Mouse (Mus musculus) spleen, postnatal 10 days (tissue): ENCODE measurements around the gene Arap1.

ENCODE experiments used
- DNase-seq, 2 experiments: peaks; one replicate each; pipeline ENCODE4 v3.0.0; 2021 to 2022; ENCODE audit warnings: low spot score in 2 of 2

Arap1 gene

DNA sequence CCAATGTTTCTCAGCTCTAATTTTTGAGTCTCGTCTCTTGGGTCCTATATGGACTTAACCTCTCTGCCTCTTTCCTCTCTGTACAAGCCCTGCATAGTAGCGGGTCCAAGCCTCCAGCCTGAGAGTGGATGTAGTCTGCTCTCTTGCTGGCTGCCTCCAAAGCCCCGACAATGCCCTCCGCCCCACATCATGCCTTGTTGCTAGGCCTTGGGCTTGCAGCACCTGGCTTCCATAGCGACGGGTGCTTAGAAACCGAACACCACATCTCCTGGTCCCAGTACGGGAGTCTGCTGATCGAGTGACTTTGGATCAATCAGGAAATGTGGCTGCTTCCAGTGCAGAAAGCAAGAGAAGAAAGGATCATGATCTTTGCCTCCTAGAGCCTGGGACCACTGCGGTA is 95.2 kb downstream of the Arap1 start:
- no peak for DNase-seq

DNA sequence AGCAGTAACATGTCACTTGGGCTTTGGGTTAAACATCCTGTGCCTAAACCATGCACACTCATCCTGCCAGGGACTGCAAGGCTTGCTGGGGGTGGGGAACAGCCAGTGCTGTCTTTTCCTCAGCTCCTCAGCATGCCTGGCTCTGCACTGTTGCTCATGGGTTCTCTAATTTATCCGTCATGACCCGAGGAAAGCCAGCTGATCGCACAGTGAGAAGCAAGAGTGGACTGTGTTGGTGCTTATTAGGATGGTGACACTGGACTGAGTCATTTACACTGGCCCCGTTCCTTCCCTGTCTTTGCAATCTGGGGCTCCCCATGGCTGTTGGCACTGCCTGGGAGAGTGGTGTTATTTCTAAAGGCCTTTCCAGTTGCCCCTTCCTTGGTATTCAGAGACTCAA is 96.3 kb downstream of the Arap1 start:
- no peak for DNase-seq

GRCm38 (mm10) chr7:101449855-101450254 is 102.0 kb downstream of the Arap1 start:
- DNase-seq = no peak

DNA sequence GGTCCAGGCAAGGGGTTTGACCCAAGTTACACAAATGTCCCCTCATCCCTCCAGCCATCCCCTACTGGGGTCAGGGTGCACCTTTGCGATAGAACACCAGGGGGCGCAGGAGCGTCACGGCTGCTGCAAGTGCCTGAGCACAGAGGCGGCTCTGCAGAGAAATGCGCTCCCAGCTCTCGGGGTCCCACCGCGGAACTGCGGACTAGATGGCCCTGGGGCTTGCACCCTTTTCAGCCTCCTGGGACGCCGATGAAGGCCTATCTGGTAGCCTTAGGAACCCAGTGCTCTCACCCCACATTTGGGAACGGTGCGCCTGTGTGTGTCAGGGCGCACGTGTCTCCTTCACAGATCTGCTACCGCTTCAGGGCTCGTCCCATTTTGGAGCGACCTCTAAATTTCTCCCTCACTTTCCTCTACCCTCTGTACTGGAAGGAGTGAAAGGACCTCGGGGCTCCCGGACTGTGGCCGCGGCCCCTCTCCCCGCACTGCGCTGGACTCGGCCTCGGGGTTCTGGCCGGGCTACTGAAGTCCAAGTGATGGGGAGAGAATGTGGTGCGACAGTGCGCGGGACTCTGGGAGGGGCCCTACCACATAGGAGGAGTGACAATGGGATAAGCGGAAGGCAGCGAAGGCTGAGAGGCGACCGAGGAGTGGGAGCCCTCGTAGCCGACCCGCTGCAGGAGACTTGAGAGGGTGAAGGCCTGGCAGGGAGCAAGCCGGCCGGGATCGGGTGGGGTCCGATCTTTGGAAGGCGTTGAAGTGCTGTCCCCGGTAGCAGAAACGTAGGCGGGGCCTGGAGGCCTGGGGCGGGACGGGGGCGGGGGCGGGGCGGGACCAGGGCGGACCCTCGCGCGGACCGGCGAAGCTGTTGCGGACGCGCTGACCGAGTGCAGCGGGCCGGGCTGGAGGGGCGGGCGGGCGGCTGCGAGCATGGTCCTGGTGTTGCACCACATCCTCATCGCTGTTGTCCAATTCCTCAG is 102.8 kb downstream of the Arap1 start:
- DNase-seq = peak; percentile 81 to 89

GRCm38 (mm10) chr7:101452669-101453068 is 104.8 kb downstream of the Arap1 start:
- no peak for DNase-seq

- no peak for DNase-seq
Measured at GRCm38 (mm10) chr7:101453296-101453695, 105.4 kb downstream of the Arap1 start.

GRCm38 (mm10) chr7:101453725-101454124 is 105.9 kb downstream of the Arap1 start:
- no peak for DNase-seq

- peak in 1 of 2 experiments; percentile 49 for DNase-seq
Measured at GRCm38 (mm10) chr7:101454479-101454878, 106.6 kb downstream of the Arap1 start.

GRCm38 (mm10) chr7:101455141-101455540 is 107.3 kb downstream of the Arap1 start:
- DNase-seq = no peak

GRCm38 (mm10) chr7:101456318-101456717 is 108.5 kb downstream of the Arap1 start:
- DNase-seq = no peak

DNA sequence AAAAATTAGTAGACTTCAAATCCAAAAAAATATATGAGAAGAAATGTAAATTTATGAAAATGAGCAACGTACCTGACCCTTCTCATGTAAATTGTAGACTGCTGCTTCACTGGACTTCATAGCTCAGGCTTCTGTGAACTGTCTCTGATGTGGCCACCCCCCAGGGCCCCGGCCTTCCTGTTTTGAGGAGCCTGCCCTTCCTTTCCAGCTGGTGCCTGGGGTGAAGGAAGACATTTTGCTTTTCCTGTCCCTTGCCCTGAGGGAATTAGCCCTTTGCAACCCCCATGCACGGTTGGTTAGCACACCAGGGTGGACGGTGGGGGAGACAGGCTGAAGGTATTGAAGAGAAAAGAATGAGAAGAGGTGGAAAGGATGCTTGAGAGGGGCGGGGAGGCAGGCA is 108.9 kb downstream of the Arap1 start:
- peak in 1 of 2 experiments; percentile 52 for DNase-seq

DNA sequence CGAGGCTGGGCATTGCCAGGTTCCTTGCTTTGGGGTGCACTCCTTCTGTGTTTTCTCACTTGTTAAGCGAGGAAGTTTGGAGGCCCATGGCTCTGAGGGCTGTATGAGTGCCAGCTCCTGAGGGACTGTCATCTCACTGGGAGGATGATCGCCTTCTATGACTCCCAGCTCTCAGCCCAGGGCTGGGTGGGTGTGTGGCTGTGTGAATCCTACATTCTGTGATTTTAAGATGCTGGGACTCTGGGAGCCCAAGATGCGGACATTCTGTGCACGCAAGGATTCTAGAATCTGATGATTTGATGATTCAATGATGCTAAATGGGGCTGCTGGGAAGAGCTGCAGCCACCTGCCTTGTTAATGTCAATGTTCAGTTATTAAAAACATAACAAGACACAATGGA is 109.4 kb downstream of the Arap1 start:
- no peak for DNase-seq

GRCm38 (mm10) chr7:101457801-101458200 is 109.9 kb downstream of the Arap1 start:
- DNase-seq = no peak

- DNase-seq = no peak
Measured at GRCm38 (mm10) chr7:101458278-101458781, 110.5 kb downstream of the Arap1 start.

- peak in 1 of 2 experiments; percentile 51 for DNase-seq
Measured at GRCm38 (mm10) chr7:101459305-101459813, 111.5 kb downstream of the Arap1 start.

GRCm38 (mm10) chr7:101459923-101460607 is 112.2 kb downstream of the Arap1 start:
- DNase-seq = no peak

DNA sequence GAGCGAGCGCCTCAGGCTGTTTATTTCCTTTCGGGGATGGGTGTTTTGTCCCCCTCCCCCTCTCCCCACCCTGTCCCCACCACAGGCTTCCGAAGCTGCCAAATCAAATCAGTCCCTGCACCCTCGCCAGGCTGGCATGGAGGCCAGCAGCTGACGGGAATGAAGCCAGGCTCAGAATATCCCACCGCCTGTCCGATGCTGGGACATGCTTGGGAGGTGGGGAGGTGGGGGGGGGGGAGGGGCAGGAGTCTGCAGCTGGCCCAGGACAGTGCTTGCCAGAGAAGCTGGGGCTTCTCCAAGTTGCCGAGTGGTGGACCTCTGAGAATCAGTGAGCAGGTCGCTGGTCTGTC is 112.7 kb downstream of the Arap1 start:
- no peak for DNase-seq

- no peak for DNase-seq
Measured at GRCm38 (mm10) chr7:101461571-101461970, 113.7 kb downstream of the Arap1 start.
